Mouse (Mus musculus): ENCODE measurements around the gene Thbs4.

- TF ChIP-seq CTCF (IDR thresholded peaks at IDR 0.05; ENCODE audit: low read depth), result 0 out of 2 replicates have a peak, but pooled peaks have one; percentile 4
- TF ChIP-seq EP300 (IDR thresholded peaks at IDR 0.05; ENCODE audit: low read depth), result no peak
Observed at GRCm38 (mm10) chr13:92794462-92795214, at the start of gene Thbs4.
